Mouse (Mus musculus) frontal cortex, adult (tissue): ENCODE measurements at regions not wholly inside any gene's neighbourhood (a gene's known extent, or its start where the extent isn't known, plus 50 kb on each side); places are given as distances from the start of the nearest gene placed in this dataset.

Experiments
- ATAC-seq: cut with Nextera tagmentation; 2 replicates; pipeline ENCODE4 v1.9.2; 2017; ENCODE audit warnings: mild to moderate bottlenecking, moderate library complexity, mixed read lengths; ENCODE audit not compliant: low TSS enrichment

DNA sequence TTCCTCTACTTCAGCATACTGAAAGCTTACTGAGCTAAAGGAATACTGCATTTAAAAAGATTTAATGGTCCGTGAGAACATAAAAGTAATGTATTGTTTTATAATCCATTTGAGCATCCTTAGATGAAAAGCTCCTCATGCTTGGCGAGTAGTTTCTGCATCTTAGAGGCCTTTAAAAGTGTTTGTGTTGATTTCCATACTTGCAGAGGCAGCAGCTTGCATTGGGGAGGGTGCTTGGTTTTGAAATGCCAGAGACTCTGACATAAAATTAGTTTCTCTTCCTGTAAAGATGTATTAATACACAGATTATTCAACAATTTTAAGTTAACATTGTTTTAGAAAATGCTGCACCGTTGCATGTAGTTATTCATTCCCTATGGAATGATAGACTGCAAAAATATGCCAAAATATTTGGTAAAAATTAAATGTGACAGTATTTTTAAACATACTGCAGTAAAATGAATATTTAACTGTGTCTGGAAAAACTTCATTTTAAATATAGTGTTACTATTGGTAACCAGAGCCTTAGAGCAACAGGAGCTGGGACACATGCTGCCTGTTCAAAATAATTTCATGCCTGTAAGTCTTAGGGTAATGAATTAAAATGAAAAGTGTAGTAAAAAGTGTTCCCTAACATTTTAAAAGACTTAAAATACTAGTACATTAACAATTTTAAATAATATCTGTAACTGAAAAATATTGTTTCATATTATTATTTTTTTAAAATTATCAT lies 234.7 kb upstream of the Gm10800 start:
- peak; percentile 67; the same call in 1 of the 2 replicates for ATAC-seq
